Mouse (Mus musculus): ENCODE results near the gene Enox2.

Gene Enox2

DNA sequence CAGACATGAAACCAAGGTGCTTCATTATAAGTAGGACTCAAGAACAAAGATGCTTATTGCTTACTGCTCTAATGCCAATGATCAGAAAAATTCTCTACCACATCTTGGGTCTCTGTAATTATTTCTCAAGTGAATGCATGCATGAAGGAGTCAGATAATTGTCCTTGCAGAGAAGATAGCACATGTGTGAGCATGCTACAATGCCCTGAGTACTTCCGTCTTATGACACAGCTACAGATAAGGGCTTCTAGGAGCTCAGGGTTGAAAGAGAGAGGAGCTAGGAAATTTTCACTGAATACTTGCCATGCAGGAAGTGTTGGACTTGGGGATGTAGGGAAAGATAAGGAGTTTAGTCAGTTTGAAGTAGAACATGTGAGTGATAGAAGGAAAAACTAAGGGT is 285.2 kb downstream of the Enox2 start:
- no peak for DNase-seq (ENCODE audit: low read depth, low spot score)

DNA sequence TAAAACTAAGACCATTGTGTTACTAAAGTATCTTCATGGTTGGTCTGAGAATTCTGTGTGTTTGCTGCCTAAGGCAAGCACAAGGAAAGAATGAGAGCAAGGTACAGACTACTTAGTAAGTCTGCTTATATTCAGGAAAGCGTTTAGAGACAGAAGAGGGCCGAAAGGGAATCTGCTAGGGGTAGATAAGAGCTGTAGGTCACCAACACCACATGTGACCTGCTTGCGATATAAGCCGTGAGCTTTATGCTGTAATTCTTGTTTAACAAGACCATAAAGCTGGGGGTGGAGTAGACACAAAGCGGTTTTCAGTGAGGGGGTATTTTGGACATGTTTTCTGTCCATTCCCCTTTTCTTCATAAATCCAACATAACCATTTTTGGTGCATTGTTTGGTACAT is 302.4 kb downstream of the Enox2 start:
- DNase-seq (ENCODE audit: low read depth, low spot score): no peak

DNA sequence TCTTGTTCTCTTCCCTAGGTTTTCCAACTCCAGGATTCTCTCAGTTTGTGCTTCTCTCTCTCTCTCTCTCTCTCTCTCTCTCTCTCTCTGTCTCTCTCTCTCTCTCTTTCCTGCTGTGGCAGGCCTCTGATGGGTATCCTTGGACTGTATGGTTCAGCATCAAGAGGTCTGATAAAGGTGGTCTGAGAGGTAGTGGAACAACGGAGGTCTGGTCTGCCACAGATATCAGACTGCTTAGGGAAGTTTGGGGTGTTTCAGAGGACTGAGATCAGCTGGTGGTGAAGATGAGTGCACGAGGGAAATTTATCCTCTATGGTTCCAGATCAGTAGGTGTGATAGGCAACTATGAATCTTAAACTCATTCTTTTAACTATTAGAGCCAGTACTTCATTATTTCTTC is 303.6 kb downstream of the Enox2 start:
- no peak for DNase-seq (ENCODE audit: low read depth, low spot score)
